Mouse (Mus musculus): ENCODE data around the gene Ddost. TPM values are rescaled to one million over a fixed set of nuclear protein-coding genes. Genes with fewer than 3 reads are reported as not detected.

Gene Ddost
- total RNA-seq, 4 experiments from 2014 or later, result 63.3 to 65.5 (median 64.3) TPM

- DNase-seq (ENCODE audit: low spot score), result no peak
These were observed 31.1 kb downstream of the Ddost start for GRCm38 (mm10) chr4:138335648-138336047.

GRCm38 (mm10) chr4:138336876-138337275 lies 32.3 kb downstream of the Ddost start:
- no peak for DNase-seq (ENCODE audit: low spot score)

GRCm38 (mm10) chr4:138337341-138337740 lies 32.8 kb downstream of the Ddost start:
- no peak for DNase-seq (ENCODE audit: low spot score)

GRCm38 (mm10) chr4:138339963-138340362 lies 35.4 kb downstream of the Ddost start:
- DNase-seq (ENCODE audit: low spot score), result no peak

GRCm38 (mm10) chr4:138341393-138341792 lies 36.9 kb downstream of the Ddost start:
- no peak for DNase-seq (ENCODE audit: low spot score)

GRCm38 (mm10) chr4:138342048-138342447 lies 37.5 kb downstream of the Ddost start:
- DNase-seq (ENCODE audit: low spot score), result no peak

- no peak for DNase-seq (ENCODE audit: low spot score)
These were observed 38.2 kb downstream of the Ddost start for GRCm38 (mm10) chr4:138342778-138343177.

GRCm38 (mm10) chr4:138343341-138343837 lies 38.9 kb downstream of the Ddost start:
- no peak for DNase-seq (ENCODE audit: low spot score)

- peak; percentile 63 for DNase-seq (ENCODE audit: low spot score)
These were observed 40.5 kb downstream of the Ddost start for GRCm38 (mm10) chr4:138344891-138345545.

- DNase-seq (ENCODE audit: low spot score), result no peak
These were observed 42.8 kb downstream of the Ddost start for GRCm38 (mm10) chr4:138347280-138347679.

- no peak for DNase-seq (ENCODE audit: low spot score)
These were observed 44.2 kb downstream of the Ddost start for GRCm38 (mm10) chr4:138348716-138349115.

GRCm38 (mm10) chr4:138351821-138352220 lies 47.3 kb downstream of the Ddost start:
- no peak for DNase-seq (ENCODE audit: low spot score)

- no peak for DNase-seq (ENCODE audit: low spot score)
These were observed 48.2 kb downstream of the Ddost start for GRCm38 (mm10) chr4:138352692-138353091.

- DNase-seq (ENCODE audit: low spot score), result no peak
These were observed 49.1 kb downstream of the Ddost start for GRCm38 (mm10) chr4:138353438-138354171.

GRCm38 (mm10) chr4:138355496-138355895 lies 51.0 kb downstream of the Ddost start:
- DNase-seq (ENCODE audit: low spot score), result no peak

- no peak for DNase-seq (ENCODE audit: low spot score)
These were observed 51.6 kb downstream of the Ddost start for GRCm38 (mm10) chr4:138356141-138356540.

- DNase-seq (ENCODE audit: low spot score), result no peak
These were observed 52.0 kb downstream of the Ddost start for GRCm38 (mm10) chr4:138356551-138356950.

- DNase-seq (ENCODE audit: low spot score), result no peak
These were observed 53.6 kb downstream of the Ddost start for GRCm38 (mm10) chr4:138358176-138358575.

- no peak for DNase-seq (ENCODE audit: low spot score)
These were observed 56.9 kb downstream of the Ddost start for GRCm38 (mm10) chr4:138361370-138361821.
